Mouse (Mus musculus) leukemia stem cell, adult 10-12 weeks (primary cell): ENCODE data around the gene Hoga1. TPM values are rescaled to one million over a fixed set of nuclear protein-coding genes. Genes with fewer than 3 reads are reported as not detected.

Source experiments
- polyA plus RNA-seq: library from polyadenylated mRNA; stranded (reverse); fragments of >175 nt; gene quantifications from 2 replicates; pipeline ENCODE4 v1.2.3, GENCODE M21; 2012; ENCODE audit warnings: low replicate concordance

Hoga1 gene
- polyA plus RNA-seq, result not detected in 2 replicates

GRCm38 (mm10) chr19:42045269-42046102 is at the start of gene Hoga1:
TSS of gene Hoga1 (plus strand) at chr19:42045610.

GRCm38 (mm10) chr19:42035456-42036248 is 9.8 kb upstream of the Hoga1 start, which contains the start of gene Ankrd2:
TSS of gene Ankrd2 (plus strand) at chr19:42036000.

GRCm38 (mm10) chr19:42051948-42052347 is 6.5 kb downstream of the Hoga1 start, which contains the start of gene 4933411K16Rik:
TSS of gene 4933411K16Rik (plus strand) at chr19:42052248.

GRCm38 (mm10) chr19:42086166-42086565 is 40.8 kb downstream of the Hoga1 start, which contains the start of gene Morn4:
TSS of gene Morn4 (minus strand) at chr19:42086357.

GRCm38 (mm10) chr19:42089748-42090595 is 44.6 kb downstream of the Hoga1 start, which contains the start of gene Pi4k2a:
TSS of gene Pi4k2a (plus strand) at chr19:42090470.

Other genes with a start within 250 kb of the Hoga1 start
- 2.7 and 3.8 TPM in 2 replicates for gene Arhgap19, start 243.6 kb upstream of the Hoga1 start, polyA plus RNA-seq
- gene Frat1, start 215.6 kb upstream of the Hoga1 start, polyA plus RNA-seq, result 54.1 and 63.1 TPM in 2 replicates
- gene Frat2, start 197.5 kb upstream of the Hoga1 start, polyA plus RNA-seq, result 22.1 and 29.2 TPM in 2 replicates
- gene Rrp12, start 149.4 kb upstream of the Hoga1 start, polyA plus RNA-seq, result 14.9 and 24.9 TPM in 2 replicates
- gene Pgam1, start 133.7 kb upstream of the Hoga1 start, polyA plus RNA-seq, result 45.6 and 62.6 TPM in 2 replicates
- gene Exosc1, start 112.2 kb upstream of the Hoga1 start, polyA plus RNA-seq, result 5.5 and 21.0 TPM in 2 replicates
- 20.4 and 33.6 TPM in 2 replicates for gene Zdhhc16, start 112.1 kb upstream of the Hoga1 start, polyA plus RNA-seq
- gene Mms19, start 64.5 kb upstream of the Hoga1 start, polyA plus RNA-seq, result 5.1 and 29.0 TPM in 2 replicates
- 6.3 and 8.7 TPM in 2 replicates for gene Ubtd1, start 63.8 kb upstream of the Hoga1 start, polyA plus RNA-seq
- 0.55 and 1.0 TPM in 2 replicates for gene Ankrd2, start 9.6 kb upstream of the Hoga1 start, polyA plus RNA-seq
- not detected in 2 replicates for gene 4933411K16Rik, start 6.6 kb downstream of the Hoga1 start, polyA plus RNA-seq
- gene Morn4, start 40.7 kb downstream of the Hoga1 start, polyA plus RNA-seq, result 0.09 and 0.50 TPM in 2 replicates
- gene Pi4k2a, start 44.9 kb downstream of the Hoga1 start, polyA plus RNA-seq, result 16.8 and 26.8 TPM in 2 replicates
- 4.4 and 14.3 TPM in 2 replicates for gene Avpi1, start 83.4 kb downstream of the Hoga1 start, polyA plus RNA-seq
- 4.7 and 6.3 TPM in 2 replicates for gene Marveld1, start 101.8 kb downstream of the Hoga1 start, polyA plus RNA-seq
- gene Zfyve27, start 118.3 kb downstream of the Hoga1 start, polyA plus RNA-seq, result 14.8 and 15.6 TPM in 2 replicates
- not detected in 2 replicates for gene Sfrp5, start 156.6 kb downstream of the Hoga1 start, polyA plus RNA-seq
- not detected in 2 replicates for gene Golga7b, start 202.0 kb downstream of the Hoga1 start, polyA plus RNA-seq